Mouse (Mus musculus): ENCODE data around the gene Serping1. TPM values are rescaled to one million over a fixed set of nuclear protein-coding genes. Genes with fewer than 3 reads are reported as not detected.

The Serping1 gene
- polyA plus RNA-seq, 1 experiment = 13.6 TPM

DNA sequence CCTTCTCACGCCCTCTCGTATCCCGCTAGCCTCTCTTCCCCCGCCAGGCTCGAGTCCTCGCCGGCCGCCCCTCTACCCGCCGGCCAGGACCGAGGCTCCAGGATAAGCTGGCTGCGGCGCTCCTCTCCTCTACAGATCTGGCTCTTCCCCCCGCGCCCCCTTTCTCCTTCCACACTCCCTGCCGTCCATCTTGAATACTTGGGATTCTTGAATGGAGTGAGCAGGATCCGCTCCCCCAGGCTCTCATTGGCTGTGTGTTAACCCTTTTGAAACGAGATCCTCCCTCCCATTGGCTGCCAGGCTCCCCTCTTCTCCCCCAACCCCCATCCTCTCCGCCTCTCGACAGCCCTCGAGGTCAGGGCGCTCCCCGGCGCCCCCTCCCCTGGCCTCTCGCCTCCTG lies 31.7 kb downstream of the Serping1 start, which contains the start of gene Gm19426:
Gene Gm19426 (minus strand): TSS at position 95 of the 400 bp plus-strand sequence.
- peak within 1 kb of the TSS; percentile 51 for H3K4me3 ChIP-seq (ENCODE audit: insufficient read depth, low read length)
- H3K27ac ChIP-seq (ENCODE audit: insufficient read depth, low read length) = peak within 1 kb of the TSS; percentile 4; the same call in 1 of the 2 replicates
- TF ChIP-seq POLR2A (IDR thresholded peaks at IDR 0.05; ENCODE audit: extremely low read depth, insufficient read depth, low read length) (no peak), CTCF (IDR thresholded peaks at IDR 0.05; ENCODE audit: extremely low read depth, insufficient read depth, low read length) (no peak)
- H3K4me1 ChIP-seq (ENCODE audit: control insufficient read depth, insufficient read depth, low read length) = peaks cover 2% of the 10 kb centered on the region; the same call in 1 of the 2 replicates

DNA sequence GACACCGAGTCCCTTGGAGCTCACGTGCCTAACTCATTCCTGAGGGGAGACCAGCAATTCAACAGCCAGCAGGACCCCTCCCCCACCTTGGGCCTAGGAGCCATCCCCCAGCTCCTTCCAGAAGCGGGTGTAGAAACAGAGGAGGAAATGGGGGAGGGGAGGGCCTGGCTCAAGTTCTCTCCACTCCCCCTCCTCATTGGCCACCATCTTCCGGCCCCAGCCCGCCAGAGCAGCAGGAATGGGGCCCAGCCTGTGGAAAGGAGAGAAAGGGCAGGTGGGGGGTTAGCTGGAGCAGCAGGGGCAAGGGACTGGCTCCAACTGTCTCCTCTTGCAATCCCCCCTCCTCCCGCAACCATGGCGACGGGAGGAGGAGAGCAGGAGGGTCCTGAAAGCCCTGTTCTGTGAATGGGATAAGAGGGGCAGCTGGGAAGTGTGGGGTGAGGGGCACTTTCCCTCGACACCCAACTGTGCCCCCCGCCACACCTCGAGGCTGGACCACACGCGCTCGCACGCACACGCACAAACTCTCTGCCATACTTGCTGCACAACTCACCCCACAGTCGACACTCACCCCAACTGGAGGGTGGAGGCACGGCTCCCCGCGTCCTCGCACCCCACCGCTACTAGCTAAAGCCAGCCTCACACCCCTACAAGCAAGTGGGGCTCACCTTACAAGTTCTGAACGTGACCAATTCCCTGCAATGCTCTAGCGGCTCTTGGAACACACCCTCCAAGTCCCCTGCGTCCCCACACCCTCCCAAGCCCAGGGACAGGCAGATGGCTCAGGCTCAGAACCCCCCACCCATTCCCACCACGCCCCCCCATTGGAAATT lies 32.6 kb downstream of the Serping1 start:
- H3K27ac ChIP-seq (ENCODE audit: insufficient read depth, low read length) = no peak overlapping the region
- no peak for TF ChIP-seq CTCF (IDR thresholded peaks at IDR 0.05; ENCODE audit: extremely low read depth, insufficient read depth, low read length)
- TF ChIP-seq POLR2A (IDR thresholded peaks at IDR 0.05; ENCODE audit: extremely low read depth, insufficient read depth, low read length) = 0 out of 2 replicates have a peak, but pooled peaks have one; percentile 4
- H3K4me3 ChIP-seq (ENCODE audit: insufficient read depth, low read length) = peak overlapping the region; percentile 51
- peaks cover 2% of the 10 kb centered on the region; the same call in 1 of the 2 replicates for H3K4me1 ChIP-seq (ENCODE audit: control insufficient read depth, insufficient read depth, low read length)

DNA sequence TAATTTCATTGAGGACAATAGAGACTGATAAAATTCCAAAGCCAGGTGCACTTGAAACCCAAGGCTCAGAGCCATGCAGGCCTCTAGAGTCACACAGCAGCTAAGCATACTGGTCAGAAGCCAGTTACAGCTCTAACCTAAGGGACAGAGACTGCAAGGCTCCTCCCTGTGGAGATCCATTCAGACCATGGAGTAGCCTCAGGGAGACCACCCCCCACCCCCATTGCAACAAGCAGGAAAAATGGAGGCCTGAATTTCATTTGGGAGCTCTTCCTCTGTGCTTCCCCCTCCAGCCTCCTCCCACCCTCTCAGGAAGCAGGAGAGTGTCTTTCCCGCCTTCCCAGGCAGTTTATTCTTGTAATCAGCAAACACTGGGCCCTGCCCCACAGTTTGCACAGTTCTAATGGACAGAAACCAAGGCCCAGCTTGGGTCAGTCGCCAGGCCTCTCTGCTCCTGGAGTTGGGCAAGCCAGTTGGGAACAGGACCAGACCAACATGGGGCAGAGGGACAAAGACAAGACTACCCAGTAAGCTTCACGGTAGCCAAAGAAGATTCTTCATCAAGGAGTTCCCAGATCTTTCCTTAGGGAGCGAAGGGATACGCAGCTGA lies 33.3 kb downstream of the Serping1 start:
- H3K4me3 ChIP-seq (ENCODE audit: insufficient read depth, low read length) = peak overlapping the region; percentile 51; the same call in 1 of the 2 replicates
- H3K4me1 ChIP-seq (ENCODE audit: control insufficient read depth, insufficient read depth, low read length) = peaks cover 2% of the 10 kb centered on the region; the same call in 1 of the 2 replicates
- H3K27ac ChIP-seq (ENCODE audit: insufficient read depth, low read length) = no peak overlapping the region
- no peak for TF ChIP-seq POLR2A (IDR thresholded peaks at IDR 0.05; ENCODE audit: extremely low read depth, insufficient read depth, low read length)
- TF ChIP-seq CTCF (IDR thresholded peaks at IDR 0.05; ENCODE audit: extremely low read depth, insufficient read depth, low read length) = no peak

GRCm38 (mm10) chr2:84740608-84741333 lies 34.5 kb downstream of the Serping1 start:
- no peak for TF ChIP-seq POLR2A (IDR thresholded peaks at IDR 0.05; ENCODE audit: extremely low read depth, insufficient read depth, low read length)
- TF ChIP-seq CTCF (IDR thresholded peaks at IDR 0.05; ENCODE audit: extremely low read depth, insufficient read depth, low read length) = peak; percentile 18; the same call in 1 of the 2 replicates
- Histone ChIP-seq H3K4me3 (ENCODE audit: insufficient read depth, low read length) (no peak overlapping the region), H3K4me1 (ENCODE audit: control insufficient read depth, insufficient read depth, low read length) (peaks cover 2% of the 10 kb centered on the region; the same call in 1 of the 2 replicates), H3K27ac (ENCODE audit: insufficient read depth, low read length) (no peak overlapping the region)

- TF ChIP-seq CTCF (IDR thresholded peaks at IDR 0.05; ENCODE audit: extremely low read depth, insufficient read depth, low read length) = peak; percentile 15; the same call in 1 of the 2 replicates
- TF ChIP-seq POLR2A (IDR thresholded peaks at IDR 0.05; ENCODE audit: extremely low read depth, insufficient read depth, low read length) = no peak
- Histone ChIP-seq H3K27ac (ENCODE audit: insufficient read depth, low read length) (no peak overlapping the region), H3K4me1 (ENCODE audit: control insufficient read depth, insufficient read depth, low read length) (peaks cover 2% of the 10 kb centered on the region; the same call in 1 of the 2 replicates), H3K4me3 (ENCODE audit: insufficient read depth, low read length) (no peak overlapping the region)
Measured at GRCm38 (mm10) chr2:84738271-84738911, 36.9 kb downstream of the Serping1 start.

GRCm38 (mm10) chr2:84737451-84737925 lies 37.8 kb downstream of the Serping1 start:
- Histone ChIP-seq H3K4me3 (ENCODE audit: insufficient read depth, low read length) (no peak overlapping the region), H3K4me1 (ENCODE audit: control insufficient read depth, insufficient read depth, low read length) (no peaks in the 10 kb centered on the region), H3K27ac (ENCODE audit: insufficient read depth, low read length) (no peak overlapping the region)
- no peak for TF ChIP-seq POLR2A (IDR thresholded peaks at IDR 0.05; ENCODE audit: extremely low read depth, insufficient read depth, low read length)
- no peak for TF ChIP-seq CTCF (IDR thresholded peaks at IDR 0.05; ENCODE audit: extremely low read depth, insufficient read depth, low read length)

GRCm38 (mm10) chr2:84736312-84737161 lies 38.7 kb downstream of the Serping1 start:
- Histone ChIP-seq H3K27ac (ENCODE audit: insufficient read depth, low read length) (no peak overlapping the region), H3K4me3 (ENCODE audit: insufficient read depth, low read length) (peak overlapping the region; percentile 82), H3K4me1 (ENCODE audit: control insufficient read depth, insufficient read depth, low read length) (no peaks in the 10 kb centered on the region)
- TF ChIP-seq CTCF (IDR thresholded peaks at IDR 0.05; ENCODE audit: extremely low read depth, insufficient read depth, low read length) (no peak), POLR2A (IDR thresholded peaks at IDR 0.05; ENCODE audit: extremely low read depth, insufficient read depth, low read length) (no peak)

DNA sequence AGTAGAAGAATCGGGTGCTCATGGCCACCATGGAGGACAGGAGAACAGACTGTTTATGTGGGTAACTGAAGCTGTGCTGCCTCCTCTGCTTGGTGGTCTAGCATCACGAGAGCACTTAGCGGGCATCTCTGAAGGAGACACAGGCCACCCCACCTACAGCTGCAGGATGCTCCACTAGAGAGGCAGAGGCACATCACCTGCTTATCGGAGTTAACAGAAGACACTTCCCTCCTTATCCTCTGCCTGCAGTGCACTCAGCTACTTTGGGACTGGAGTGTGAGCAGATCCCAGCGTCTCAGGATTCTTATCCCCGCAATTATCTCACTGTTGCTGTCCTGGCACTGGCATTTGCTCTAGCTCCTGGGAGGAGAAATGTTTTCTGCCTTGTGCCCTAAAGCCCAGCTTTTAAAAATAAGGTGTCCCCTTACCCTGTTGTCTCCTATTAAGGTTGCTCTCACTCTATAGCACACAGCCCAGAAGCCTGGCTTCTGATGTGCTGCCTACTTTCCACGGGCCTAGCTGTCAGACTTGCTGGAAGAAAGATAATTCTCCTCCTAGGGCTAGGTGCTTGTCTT lies 39.8 kb downstream of the Serping1 start:
- H3K27ac ChIP-seq (ENCODE audit: insufficient read depth, low read length) = no peak overlapping the region
- peak overlapping the region; percentile 82 for H3K4me3 ChIP-seq (ENCODE audit: insufficient read depth, low read length)
- TF ChIP-seq POLR2A (IDR thresholded peaks at IDR 0.05; ENCODE audit: extremely low read depth, insufficient read depth, low read length) (no peak), CTCF (IDR thresholded peaks at IDR 0.05; ENCODE audit: extremely low read depth, insufficient read depth, low read length) (no peak)
- H3K4me1 ChIP-seq (ENCODE audit: control insufficient read depth, insufficient read depth, low read length) = no peaks in the 10 kb centered on the region

Measured in cortical plate, adult 2 months (tissue).